Mouse (Mus musculus) ES-E14 (cell line): ENCODE measurements around the gene Fli1.

Source experiments
- CHD2 ChIP-seq: IDR thresholded peaks from 2 replicates; pipeline ENCODE4 v1.6.1; 2014; ENCODE audit warnings: mild to moderate bottlenecking, low read depth, low read length, inconsistent platforms
- HCFC1 ChIP-seq: IDR thresholded peaks from 2 replicates; pipeline ENCODE4 v1.6.1; 2012; ENCODE audit warnings: low read length, inconsistent platforms, borderline replicate concordance; ENCODE audit not compliant: insufficient read depth
- MAFK ChIP-seq: IDR thresholded peaks from 2 replicates; pipeline ENCODE4 v1.6.1; 2014; ENCODE audit warnings: mild to moderate bottlenecking, low read depth, low read length, inconsistent platforms; ENCODE audit not compliant: insufficient read depth
- ZC3H11A ChIP-seq: IDR thresholded peaks from 2 replicates; pipeline ENCODE4 v1.6.1; 2012; ENCODE audit warnings: low read depth, mild to moderate bottlenecking, inconsistent platforms, low read length, borderline replicate concordance
- ZNF384 ChIP-seq: IDR thresholded peaks from 2 replicates; pipeline ENCODE4 v1.6.1; 2012; ENCODE audit warnings: low read depth, low read length, inconsistent platforms

DNA sequence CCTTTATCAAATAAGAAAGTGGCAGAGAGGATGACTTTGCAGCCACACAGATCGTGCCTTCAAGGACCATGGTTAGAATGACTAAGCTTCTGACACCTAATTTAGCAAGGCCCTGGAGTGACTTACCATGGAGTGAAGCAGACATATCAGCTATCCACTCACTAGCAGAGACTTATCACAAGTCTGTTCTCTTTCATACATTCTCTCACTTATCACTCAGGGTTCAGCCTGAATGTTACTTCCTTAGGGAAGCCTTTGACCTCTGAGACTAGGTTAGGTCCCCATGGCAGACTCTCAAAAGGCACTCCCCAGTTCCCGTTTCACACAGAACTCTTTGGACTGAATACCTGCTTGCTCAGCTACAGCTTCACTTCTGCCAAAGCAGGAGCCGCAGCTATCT lies 21.3 kb downstream of the Fli1 start:
- TF ChIP-seq ZNF384 (no peak), HCFC1 (no peak), ZC3H11A (no peak), CHD2 (no peak), MAFK (no peak)
